Mouse (Mus musculus) limb, embryonic 12.5 days (tissue): ENCODE results near the gene Trpv2. TPM values are rescaled to one million over a fixed set of nuclear protein-coding genes. Genes with fewer than 3 reads are reported as not detected.

ENCODE experiments used
- ATAC-seq: fragments of 200-750 bp; cut with Nextera tagmentation; 2 replicates; pipeline ENCODE4 v1.8.0; 2017; ENCODE audit warnings: low read depth, moderate TSS enrichment; ENCODE audit not compliant: insufficient number of reproducible peaks, insufficient read depth, low FRiP score, low TSS enrichment
- H3K27ac ChIP-seq: fragments of 300-500 bp; sonication (generic); 2 replicates; pipeline ENCODE4 v1.5.1; 2016; ENCODE audit warnings: mild to moderate bottlenecking, moderate library complexity
- H3K27me3 ChIP-seq: fragments of 300-500 bp; sonication (generic); 2 replicates; pipeline ENCODE4 v1.6.1; 2016; ENCODE audit warnings: mild to moderate bottlenecking, moderate library complexity
- H3K36me3 ChIP-seq: fragments of 300-500 bp; sonication (generic); 2 replicates; pipeline ENCODE4 v1.6.1; 2016; ENCODE audit warnings: mild to moderate bottlenecking, moderate library complexity
- H3K4me1 ChIP-seq: fragments of 300-500 bp; sonication (generic); replicated peaks from 2 replicates; pipeline ENCODE4 v1.6.1; 2016
- H3K4me2 ChIP-seq: fragments of 300-500 bp; sonication (generic); 2 replicates; pipeline ENCODE4 v1.6.1; 2016; ENCODE audit warnings: mild to moderate bottlenecking, moderate library complexity
- H3K4me3 ChIP-seq: fragments of 300-500 bp; sonication (generic); replicated peaks from 2 replicates; pipeline ENCODE4 v1.5.1; 2016; ENCODE audit warnings: mild to moderate bottlenecking
- H3K9ac ChIP-seq: fragments of 300-500 bp; sonication (generic); replicated peaks from 2 replicates; pipeline ENCODE4 v1.6.1; 2016; ENCODE audit warnings: mild to moderate bottlenecking, moderate library complexity
- H3K9me3 ChIP-seq: fragments of 300-500 bp; sonication (generic); 2 replicates; pipeline ENCODE4 v1.6.1; 2016; ENCODE audit warnings: mild to moderate bottlenecking, moderate library complexity
- WGBS: fragments of 180-500 bp; shearing (Covaris S2); methylation state at CpG from one replicate; pipeline ENCODE4 v1.1.7; 2016; 5-methylcytosine and 5-hydroxymethylcytosine counted together
- polyA plus RNA-seq: library from polyadenylated mRNA; unstranded; fragments of >200 nt; fragmentation: Nextera tagmentation; extraction: Ambion mirVana; gene quantifications from 2 replicates; pipeline ENCODE4 v1.2.1, GENCODE M21; 2016

Gene Trpv2
- 0.88 and 1.2 TPM in 2 replicates for polyA plus RNA-seq

GRCm38 (mm10) chr11:62573959-62574702 lies at the start of gene Trpv2:
TSS of gene Trpv2 (plus strand) at chr11:62574486.
- Histone ChIP-seq H3K4me1 (peaks cover 8% of the 10 kb centered on the region; the same call in 1 of the 2 replicates), H3K9me3 (no peaks in the 10 kb centered on the region; the same call in 1 of the 2 replicates), H3K4me2 (peak within 1 kb of the TSS; percentile 99), H3K36me3 (no peaks in the 10 kb centered on the region), H3K9ac (no peak within 1 kb of the TSS), H3K4me3 (peak within 1 kb of the TSS; percentile 50), H3K27me3 (peaks cover 15% of the 10 kb centered on the region), H3K27ac (no peak within 1 kb of the TSS)
- no peak for ATAC-seq
- WGBS: 81% methylated on average over 6 of the region's 6 CpGs

GRCm38 (mm10) chr11:62537089-62537488 lies 37.2 kb upstream of the Trpv2 start:
- no peak overlapping the region for H3K4me3 ChIP-seq
- ATAC-seq: no peak
- H3K9ac ChIP-seq: no peak overlapping the region
- peaks cover 19% of the 10 kb centered on the region for H3K36me3 ChIP-seq
- no peaks in the 10 kb centered on the region for H3K9me3 ChIP-seq
- peaks cover 16% of the 10 kb centered on the region for H3K27me3 ChIP-seq
- WGBS: 76% methylated on average over 8 of the region's 8 CpGs
- H3K4me2 ChIP-seq: peak overlapping the region; percentile 85; the same call in 1 of the 2 replicates
- H3K27ac ChIP-seq: no peak overlapping the region
- H3K4me1 ChIP-seq: peaks cover 3% of the 10 kb centered on the region; the same call in 1 of the 2 replicates

DNA sequence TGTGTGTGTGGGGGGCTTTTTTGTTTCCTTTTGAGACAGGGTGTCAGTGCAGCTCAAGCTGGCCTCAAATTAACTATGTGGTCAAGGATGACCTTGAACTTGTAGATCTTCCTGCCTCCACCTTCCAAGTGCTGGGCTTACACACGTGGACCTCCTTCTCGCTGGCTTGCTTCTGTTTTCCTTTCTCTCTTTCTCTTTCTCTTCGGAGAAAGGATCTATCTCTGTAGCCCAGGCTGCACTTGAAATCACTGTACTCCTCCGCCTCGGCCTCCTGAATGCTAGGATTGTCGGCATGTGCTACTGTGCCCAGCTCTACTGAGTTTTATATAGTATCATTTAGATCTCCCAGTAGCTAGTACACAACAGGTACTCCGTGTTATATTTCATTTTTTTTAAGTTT lies 36.7 kb upstream of the Trpv2 start:
- Histone ChIP-seq H3K36me3 (peaks cover 14% of the 10 kb centered on the region; the same call in 1 of the 2 replicates), H3K27ac (no peak overlapping the region), H3K27me3 (peaks cover 16% of the 10 kb centered on the region), H3K4me2 (peak overlapping the region; percentile 85), H3K4me3 (peak overlapping the region; percentile 21; the same call in 1 of the 2 replicates), H3K4me1 (peaks cover 3% of the 10 kb centered on the region; the same call in 1 of the 2 replicates), H3K9me3 (no peaks in the 10 kb centered on the region), H3K9ac (no peak overlapping the region)
- 33% methylated on average over 7 of the region's 7 CpGs for WGBS
- no peak for ATAC-seq

DNA sequence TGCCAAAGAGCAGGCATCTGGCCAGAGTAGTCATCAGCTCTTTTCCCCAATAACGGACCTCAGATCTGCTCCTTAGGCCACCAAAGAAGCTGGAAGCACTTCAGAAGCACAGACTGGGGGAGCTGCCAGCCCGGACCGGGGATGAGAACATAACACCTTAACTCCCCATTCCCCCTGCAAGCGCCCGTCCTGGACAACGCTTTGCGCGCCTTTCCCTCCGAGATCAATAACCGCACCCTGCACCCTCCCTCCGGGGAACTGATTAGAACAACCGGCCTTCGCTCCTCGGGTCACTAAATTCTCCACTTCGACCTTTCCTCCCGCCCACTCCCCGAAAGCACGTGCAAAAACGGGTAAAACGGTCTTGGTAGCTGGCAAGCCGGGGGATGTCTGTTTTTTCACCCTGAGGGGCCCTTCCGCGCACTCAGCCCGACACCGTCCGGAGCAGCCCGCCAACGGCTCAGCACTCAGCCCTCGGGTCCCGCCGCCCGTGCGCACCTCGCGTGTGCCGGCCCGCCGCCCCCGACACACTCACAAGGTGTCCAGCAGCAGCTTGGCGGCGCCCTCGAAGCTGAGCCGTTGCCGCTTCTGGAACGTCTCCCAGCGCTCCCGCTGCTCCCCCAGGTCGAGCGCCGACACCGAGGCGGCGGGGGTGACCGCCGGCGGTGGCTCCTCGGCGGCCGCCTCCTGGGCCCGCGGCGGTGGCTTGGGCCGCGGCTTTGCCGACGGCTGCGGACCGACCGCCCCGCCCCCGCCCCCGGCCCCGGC lies 35.8 kb upstream of the Trpv2 start:
- Histone ChIP-seq H3K27me3 (peaks cover 16% of the 10 kb centered on the region), H3K4me1 (peaks cover 3% of the 10 kb centered on the region; the same call in 1 of the 2 replicates), H3K4me3 (peak overlapping the region; percentile 91), H3K36me3 (peaks cover 7% of the 10 kb centered on the region; the same call in 1 of the 2 replicates), H3K4me2 (peak overlapping the region; percentile 85), H3K9me3 (no peaks in the 10 kb centered on the region), H3K9ac (peak overlapping the region; percentile 95), H3K27ac (peak overlapping the region; percentile 75)
- peak; percentile 64; the same call in 1 of the 2 replicates for ATAC-seq
- WGBS: under 1% methylated on average over 62 of the region's 73 CpGs

- peak; percentile 53; the same call in 1 of the 2 replicates for ATAC-seq
- H3K4me3 ChIP-seq: peak within 1 kb of the TSS; percentile 91
- peak within 1 kb of the TSS; percentile 75 for H3K27ac ChIP-seq
- WGBS: 6% methylated on average over 50 of the region's 57 CpGs
- H3K9ac ChIP-seq: peak within 1 kb of the TSS; percentile 95
- no peaks in the 10 kb centered on the region for H3K9me3 ChIP-seq
- peaks cover 7% of the 10 kb centered on the region; the same call in 1 of the 2 replicates for H3K36me3 ChIP-seq
- peaks cover 16% of the 10 kb centered on the region for H3K27me3 ChIP-seq
- H3K4me1 ChIP-seq: peaks cover 3% of the 10 kb centered on the region; the same call in 1 of the 2 replicates
- H3K4me2 ChIP-seq: peak within 1 kb of the TSS; percentile 85
Measured at GRCm38 (mm10) chr11:62539089-62539890, 35.0 kb upstream of the Trpv2 start, which contains the start of gene Cenpv. TSS of gene Cenpv (minus strand) at chr11:62539261.

DNA sequence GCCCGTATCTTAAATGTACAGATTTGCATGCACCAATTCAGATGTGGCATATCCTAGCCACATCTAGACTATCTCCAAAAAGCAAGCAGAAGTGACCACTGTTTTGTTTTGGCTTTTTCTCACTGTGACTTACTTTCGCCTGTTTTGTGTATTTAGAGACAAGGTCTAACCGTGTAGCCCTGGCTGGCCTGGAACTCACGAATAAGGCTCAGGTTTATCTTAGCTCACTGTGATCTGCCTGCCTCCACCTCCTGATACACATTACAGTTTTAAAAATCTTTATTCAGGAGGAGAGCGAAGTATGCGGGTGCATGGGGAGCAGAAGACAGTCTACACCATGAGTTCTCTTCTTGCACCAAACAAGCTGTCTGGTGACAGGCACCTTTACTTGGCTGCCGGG lies 34.1 kb upstream of the Trpv2 start:
- Histone ChIP-seq H3K9ac (no peak overlapping the region), H3K4me3 (no peak overlapping the region), H3K4me2 (no peak overlapping the region), H3K9me3 (no peaks in the 10 kb centered on the region), H3K27me3 (peaks cover 16% of the 10 kb centered on the region), H3K4me1 (peaks cover 3% of the 10 kb centered on the region; the same call in 1 of the 2 replicates), H3K36me3 (peaks cover 7% of the 10 kb centered on the region; the same call in 1 of the 2 replicates), H3K27ac (no peak overlapping the region)
- WGBS: 83% methylated on average over 7 of the region's 7 CpGs
- no peak for ATAC-seq

- ATAC-seq: no peak
- Histone ChIP-seq H3K9me3 (no peaks in the 10 kb centered on the region), H3K4me3 (no peak overlapping the region), H3K27me3 (peaks cover 16% of the 10 kb centered on the region), H3K4me1 (peaks cover 3% of the 10 kb centered on the region; the same call in 1 of the 2 replicates), H3K36me3 (no peaks in the 10 kb centered on the region), H3K9ac (no peak overlapping the region), H3K4me2 (no peak overlapping the region), H3K27ac (no peak overlapping the region)
- 69% methylated on average over 2 of the region's 2 CpGs for WGBS
Measured at GRCm38 (mm10) chr11:62540969-62541368, 33.3 kb upstream of the Trpv2 start.

DNA sequence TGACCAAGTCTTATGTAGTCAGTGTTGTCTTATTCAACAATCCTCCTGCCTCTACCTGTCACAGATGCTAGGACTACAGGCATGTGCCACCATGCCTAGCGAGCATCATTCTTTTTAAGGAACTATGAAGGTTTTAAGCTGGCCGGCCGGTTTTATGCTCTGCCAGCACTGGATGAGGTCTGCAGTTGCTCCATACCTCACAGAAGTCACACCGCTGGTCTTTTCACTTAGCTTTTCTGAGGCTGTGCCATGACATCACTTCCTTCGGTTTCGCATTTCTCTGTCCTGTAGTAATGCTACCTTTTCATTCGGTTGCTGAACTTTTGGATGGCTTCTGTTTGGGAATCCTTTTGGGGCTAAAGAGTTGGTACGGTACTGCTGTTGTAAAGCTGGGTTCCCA lies 32.7 kb upstream of the Trpv2 start:
- no peaks in the 10 kb centered on the region for H3K36me3 ChIP-seq
- H3K4me1 ChIP-seq: peaks cover 3% of the 10 kb centered on the region; the same call in 1 of the 2 replicates
- H3K9ac ChIP-seq: no peak overlapping the region
- no peak overlapping the region for H3K27ac ChIP-seq
- no peak overlapping the region for H3K4me2 ChIP-seq
- WGBS: 73% methylated on average over 8 of the region's 8 CpGs
- no peaks in the 10 kb centered on the region for H3K9me3 ChIP-seq
- peaks cover 16% of the 10 kb centered on the region for H3K27me3 ChIP-seq
- ATAC-seq: no peak
- H3K4me3 ChIP-seq: no peak overlapping the region

DNA sequence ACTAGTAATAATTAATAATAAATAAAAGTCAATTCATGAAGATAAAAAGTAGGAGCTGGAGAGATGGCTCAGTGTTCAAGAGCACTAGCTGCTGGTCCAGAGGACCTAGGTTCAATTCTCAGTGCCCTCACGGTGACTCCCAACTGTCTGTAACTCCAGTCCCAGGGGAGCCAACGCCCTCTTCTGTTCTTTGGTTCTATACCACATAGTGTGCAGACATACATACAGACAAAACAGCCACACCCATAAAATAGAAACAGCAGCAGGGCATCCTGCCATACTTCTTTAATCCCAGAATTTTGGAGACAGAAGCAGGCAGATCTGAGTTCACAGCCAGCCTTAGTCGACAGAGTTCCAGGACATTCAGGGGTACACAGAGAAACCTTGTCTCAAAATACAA lies 30.3 kb upstream of the Trpv2 start:
- Histone ChIP-seq H3K36me3 (no peaks in the 10 kb centered on the region), H3K27ac (no peak overlapping the region), H3K9ac (no peak overlapping the region), H3K4me1 (no peaks in the 10 kb centered on the region), H3K4me3 (no peak overlapping the region), H3K4me2 (no peak overlapping the region), H3K27me3 (peaks cover 13% of the 10 kb centered on the region), H3K9me3 (no peaks in the 10 kb centered on the region)
- WGBS: 97% methylated on average over 3 of the region's 3 CpGs
- ATAC-seq: no peak

DNA sequence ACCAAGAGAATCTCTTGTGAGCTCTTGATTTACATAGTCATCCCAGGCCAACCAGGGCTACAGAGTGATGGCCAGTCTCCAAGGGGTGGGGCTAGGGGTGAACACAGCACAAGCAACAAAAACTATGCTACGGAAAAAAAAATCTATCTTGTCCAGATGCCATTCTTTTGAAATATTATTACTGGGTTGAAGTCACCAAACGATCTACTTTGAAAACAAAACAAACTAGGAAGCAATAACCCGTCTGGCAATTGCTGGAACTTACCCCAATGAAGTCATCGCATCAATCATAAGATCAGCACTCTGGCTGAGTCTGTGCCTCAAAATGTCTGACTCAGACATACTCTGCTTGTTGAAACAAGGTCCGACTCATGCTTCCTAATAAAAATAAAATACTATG lies 24.5 kb upstream of the Trpv2 start:
- ATAC-seq: no peak
- H3K4me1 ChIP-seq: peaks cover 18% of the 10 kb centered on the region
- peak overlapping the region; percentile 79 for H3K4me2 ChIP-seq
- no peaks in the 10 kb centered on the region for H3K9me3 ChIP-seq
- H3K27me3 ChIP-seq: no peaks in the 10 kb centered on the region
- peak overlapping the region; percentile 98 for H3K27ac ChIP-seq
- no peak overlapping the region for H3K9ac ChIP-seq
- 24% methylated on average over 5 of the region's 5 CpGs for WGBS
- H3K4me3 ChIP-seq: peak overlapping the region; percentile 63
- H3K36me3 ChIP-seq: peaks cover 20% of the 10 kb centered on the region
